Mouse (Mus musculus): Measurements from ENCODE around the gene Nmu. TPM values are rescaled to one million over a fixed set of nuclear protein-coding genes. Genes with fewer than 3 reads are reported as not detected.

Nmu gene
- polyA plus RNA-seq, 1 experiment: not detected

GRCm38 (mm10) chr5:76346137-76346536, 17.5 kb downstream of the Nmu start:
- Histone ChIP-seq H3K4me3 (ENCODE audit: extremely low read depth, insufficient read depth, insufficient read length) (no peak overlapping the region), H3K36me3 (ENCODE audit: control insufficient read depth, insufficient read depth, low read length) (no peaks in the 10 kb centered on the region), H3K27me3 (ENCODE audit: control insufficient read depth, insufficient read depth, low read length) (no peaks in the 10 kb centered on the region), H3K4me1 (ENCODE audit: control insufficient read depth, insufficient read depth, insufficient read length) (no peaks in the 10 kb centered on the region), H3K27ac (ENCODE audit: insufficient read depth, low read length) (no peak overlapping the region)
- DNase-seq (ENCODE audit: low read depth in 1 of 2, low spot score in 2 of 2): no peak
- WGBS: 86% methylated on average over 2 of the region's 2 CpGs
- TF ChIP-seq CTCF (IDR thresholded peaks at IDR 0.05; ENCODE audit: extremely low read depth, insufficient read depth, insufficient read length, insufficient replicate concordance): no peak
- TF ChIP-seq POLR2A (IDR thresholded peaks at IDR 0.05; ENCODE audit: low read depth, low read length): no peak

DNA sequence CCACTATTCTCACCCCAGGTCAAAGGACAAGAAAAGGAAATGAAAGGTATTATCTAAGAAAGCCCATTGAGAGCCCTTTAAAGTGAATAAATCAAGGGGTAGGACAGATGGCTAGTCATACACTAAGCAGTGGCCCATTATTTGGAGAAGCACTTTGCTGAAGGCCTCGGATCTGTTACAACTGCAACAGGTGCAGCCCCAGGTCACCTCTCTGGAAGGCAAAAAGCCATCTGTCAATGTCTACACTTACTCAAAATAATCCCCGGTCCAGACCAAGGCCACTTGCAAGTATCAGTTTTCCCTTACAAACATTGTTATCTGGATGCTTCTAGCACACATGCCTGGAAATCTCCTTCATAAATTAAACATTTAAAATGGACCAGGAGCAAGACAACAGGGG, 22.7 kb downstream of the Nmu start:
- TF ChIP-seq POLR2A (IDR thresholded peaks at IDR 0.05; ENCODE audit: low read depth, low read length) (no peak), CTCF (IDR thresholded peaks at IDR 0.05; ENCODE audit: extremely low read depth, insufficient read depth, insufficient read length, insufficient replicate concordance) (no peak)
- Histone ChIP-seq H3K27me3 (ENCODE audit: control insufficient read depth, insufficient read depth, low read length) (no peaks in the 10 kb centered on the region), H3K27ac (ENCODE audit: insufficient read depth, low read length) (no peak overlapping the region), H3K36me3 (ENCODE audit: control insufficient read depth, insufficient read depth, low read length) (no peaks in the 10 kb centered on the region), H3K4me1 (ENCODE audit: control insufficient read depth, insufficient read depth, insufficient read length) (no peaks in the 10 kb centered on the region), H3K4me3 (ENCODE audit: extremely low read depth, insufficient read depth, insufficient read length) (no peak overlapping the region)
- WGBS: 80% methylated on average over 2 of the region's 2 CpGs
- DNase-seq (ENCODE audit: low read depth in 1 of 2, low spot score in 2 of 2): no peak

DNA sequence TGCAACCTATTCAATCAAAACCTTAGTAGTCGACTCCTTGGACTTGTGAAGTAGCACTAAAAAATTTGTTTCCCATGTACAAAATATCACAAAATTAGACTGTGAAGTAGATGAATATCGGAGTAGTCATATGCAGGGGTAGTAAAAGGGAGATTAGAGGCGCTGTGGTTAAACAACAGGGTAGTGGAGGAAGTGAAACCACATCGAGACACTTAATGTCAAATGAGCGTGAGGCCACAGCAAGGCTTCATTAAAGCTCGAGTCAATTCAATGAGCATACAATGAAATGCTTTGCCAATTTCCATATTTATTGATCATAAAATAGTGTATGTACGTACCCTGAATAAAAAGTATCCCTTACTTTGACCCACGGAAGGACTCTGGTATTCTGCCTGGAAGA, 26.5 kb downstream of the Nmu start:
- TF ChIP-seq POLR2A (IDR thresholded peaks at IDR 0.05; ENCODE audit: low read depth, low read length): no peak
- TF ChIP-seq CTCF (IDR thresholded peaks at IDR 0.05; ENCODE audit: extremely low read depth, insufficient read depth, insufficient read length, insufficient replicate concordance): no peak
- H3K4me1 ChIP-seq (ENCODE audit: control insufficient read depth, insufficient read depth, insufficient read length): no peaks in the 10 kb centered on the region
- H3K27ac ChIP-seq (ENCODE audit: insufficient read depth, low read length): no peak overlapping the region
- H3K4me3 ChIP-seq (ENCODE audit: extremely low read depth, insufficient read depth, insufficient read length): no peak overlapping the region
- peak in 1 of 2 experiments; percentile 3 for DNase-seq (ENCODE audit: low read depth in 1 of 2, low spot score in 2 of 2)
- WGBS: 18% methylated on average over 8 of the region's 8 CpGs
- no peaks in the 10 kb centered on the region for H3K27me3 ChIP-seq (ENCODE audit: control insufficient read depth, insufficient read depth, low read length)
- H3K36me3 ChIP-seq (ENCODE audit: control insufficient read depth, insufficient read depth, low read length): no peaks in the 10 kb centered on the region

GRCm38 (mm10) chr5:76333833-76334232, 29.8 kb downstream of the Nmu start:
- Histone ChIP-seq H3K4me1 (ENCODE audit: control insufficient read depth, insufficient read depth, insufficient read length) (no peaks in the 10 kb centered on the region), H3K4me3 (ENCODE audit: extremely low read depth, insufficient read depth, insufficient read length) (no peak overlapping the region), H3K36me3 (ENCODE audit: control insufficient read depth, insufficient read depth, low read length) (no peaks in the 10 kb centered on the region), H3K27ac (ENCODE audit: insufficient read depth, low read length) (no peak overlapping the region), H3K27me3 (ENCODE audit: control insufficient read depth, insufficient read depth, low read length) (no peaks in the 10 kb centered on the region)
- TF ChIP-seq CTCF (IDR thresholded peaks at IDR 0.05; ENCODE audit: extremely low read depth, insufficient read depth, insufficient read length, insufficient replicate concordance): no peak
- no peak for TF ChIP-seq POLR2A (IDR thresholded peaks at IDR 0.05; ENCODE audit: low read depth, low read length)
- DNase-seq (ENCODE audit: low read depth in 1 of 2, low spot score in 2 of 2): no peak
- 32% methylated on average over 4 of the region's 4 CpGs for WGBS

GRCm38 (mm10) chr5:76330953-76331352, 32.6 kb downstream of the Nmu start, which contains the start of gene Pdcl2:
Gene Pdcl2, minus strand, starts transcription at chr5:76331156.
- Histone ChIP-seq H3K4me1 (ENCODE audit: control insufficient read depth, insufficient read depth, insufficient read length) (no peaks in the 10 kb centered on the region), H3K27me3 (ENCODE audit: control insufficient read depth, insufficient read depth, low read length) (no peaks in the 10 kb centered on the region), H3K4me3 (ENCODE audit: extremely low read depth, insufficient read depth, insufficient read length) (no peak within 1 kb of the TSS), H3K27ac (ENCODE audit: insufficient read depth, low read length) (no peak within 1 kb of the TSS), H3K36me3 (ENCODE audit: control insufficient read depth, insufficient read depth, low read length) (no peaks in the 10 kb centered on the region)
- 88% methylated on average over 7 of the region's 7 CpGs for WGBS
- TF ChIP-seq POLR2A (IDR thresholded peaks at IDR 0.05; ENCODE audit: low read depth, low read length) (no peak), CTCF (IDR thresholded peaks at IDR 0.05; ENCODE audit: extremely low read depth, insufficient read depth, insufficient read length, insufficient replicate concordance) (no peak)
- no peak for DNase-seq (ENCODE audit: low read depth in 1 of 2, low spot score in 2 of 2)

DNA sequence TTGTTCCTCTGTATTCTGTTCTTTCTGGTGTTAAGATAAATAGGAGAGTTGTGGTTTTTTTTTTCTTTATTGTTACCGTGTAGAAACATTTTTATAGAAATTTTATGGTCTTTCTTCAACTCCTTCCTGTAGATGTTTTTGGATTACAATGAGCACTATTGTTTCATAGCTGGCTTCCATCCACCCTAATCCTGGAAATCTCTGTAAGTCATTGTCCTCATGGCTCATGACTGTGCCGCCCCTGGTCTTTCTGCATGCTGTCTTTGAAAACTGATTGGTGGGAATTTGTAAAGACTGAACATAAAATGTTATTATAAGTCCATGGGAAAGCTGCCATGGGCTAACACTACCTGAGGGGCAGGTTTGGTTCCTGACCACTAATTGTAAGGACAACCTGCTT, 36.3 kb downstream of the Nmu start:
- WGBS: 64% methylated on average over 2 of the region's 2 CpGs
- no peaks in the 10 kb centered on the region for H3K36me3 ChIP-seq (ENCODE audit: control insufficient read depth, insufficient read depth, low read length)
- no peak overlapping the region for H3K4me3 ChIP-seq (ENCODE audit: extremely low read depth, insufficient read depth, insufficient read length)
- DNase-seq (ENCODE audit: low read depth in 1 of 2, low spot score in 2 of 2): no peak
- H3K4me1 ChIP-seq (ENCODE audit: control insufficient read depth, insufficient read depth, insufficient read length): no peaks in the 10 kb centered on the region
- no peaks in the 10 kb centered on the region for H3K27me3 ChIP-seq (ENCODE audit: control insufficient read depth, insufficient read depth, low read length)
- no peak overlapping the region for H3K27ac ChIP-seq (ENCODE audit: insufficient read depth, low read length)
- TF ChIP-seq POLR2A (IDR thresholded peaks at IDR 0.05; ENCODE audit: low read depth, low read length) (no peak), CTCF (IDR thresholded peaks at IDR 0.05; ENCODE audit: extremely low read depth, insufficient read depth, insufficient read length, insufficient replicate concordance) (no peak)

- 87% methylated on average over 4 of the region's 4 CpGs for whole genome bisulfite sequencing
- no peak for TF ChIP-seq POLR2A (IDR thresholded peaks at IDR 0.05; ENCODE audit: low read depth, low read length)
- TF ChIP-seq CTCF (IDR thresholded peaks at IDR 0.05; ENCODE audit: extremely low read depth, insufficient read depth, insufficient read length, insufficient replicate concordance): no peak
- Histone ChIP-seq H3K4me1 (ENCODE audit: control insufficient read depth, insufficient read depth, insufficient read length) (no peaks in the 10 kb centered on the region), H3K4me3 (ENCODE audit: extremely low read depth, insufficient read depth, insufficient read length) (no peak overlapping the region), H3K27ac (ENCODE audit: insufficient read depth, low read length) (no peak overlapping the region), H3K27me3 (ENCODE audit: control insufficient read depth, insufficient read depth, low read length) (no peaks in the 10 kb centered on the region), H3K36me3 (ENCODE audit: control insufficient read depth, insufficient read depth, low read length) (no peaks in the 10 kb centered on the region)
- no peak for DNase-seq (ENCODE audit: low read depth in 1 of 2, low spot score in 2 of 2)
These were observed 38.5 kb downstream of the Nmu start for GRCm38 (mm10) chr5:76325113-76325512.

Measured in spleen, adult 2 months (tissue).